In genomic region chr4:57299308-57299700, GRCm38 (mm10) we compare ENCODE assay signal across 9 mouse cellular contexts. TPM values are rescaled to one million over a fixed set of nuclear protein-coding genes. Genes with fewer than 3 reads are reported as not detected.
DNase-seq lines count a peak whose midpoint lies in the region; ATAC-seq and TF ChIP-seq lines count a peak whose summit lies in the region.
"Had no signal": no experiment of that assay in that cellular context is flagged by ENCODE, and none has a peak within 500 bp of the region (broad histone marks: within the 10 kb centered on the region; RNA-seq: fewer than 3 reads in every experiment).

No protein-coding gene starts in this region.

- peak overlapping the region; percentile 87 for H3K4me3 ChIP-seq in heart, adult 2 months
- peak overlapping the region; percentile 65 for H3K4me3 ChIP-seq in forebrain, embryonic 10.5 days
- peak overlapping the region; percentile 79 for H3K4me3 ChIP-seq in midbrain, embryonic 12.5 days

- peak overlapping the region; percentile 82 for H3K27ac ChIP-seq in heart, adult 2 months
- no peak overlapping the region for H3K27ac ChIP-seq in forebrain, embryonic 10.5 days
- no peak overlapping the region for H3K27ac ChIP-seq in midbrain, embryonic 12.5 days (replicated peaks)

- no peaks in the 10 kb centered on the region for H3K27me3 ChIP-seq in heart, adult 2 months (ENCODE audit: control insufficient read depth, insufficient read depth, low read length)
- H3K27me3 ChIP-seq in forebrain, embryonic 10.5 days (ENCODE audit: poor library complexity, severe bottlenecking), result peaks cover 82% of the 10 kb centered on the region
- H3K27me3 ChIP-seq in midbrain, embryonic 12.5 days, result peaks cover 80% of the 10 kb centered on the region
- H3K27me3 ChIP-seq: Patski had no signal

- peak overlapping the region; percentile 78; the same call in 1 of the 2 replicates for H3K9ac ChIP-seq in heart, adult 2 months (ENCODE audit: low read depth, low read length)
- H3K9ac ChIP-seq in midbrain, embryonic 12.5 days (replicated peaks), result no peak overlapping the region

- ATAC-seq in midbrain, embryonic 12.5 days (ENCODE audit: low FRiP score, low read depth), result no peak
- no peak for ATAC-seq in erythroid progenitor cell, adult 5-6 weeks (replicated peaks; ENCODE audit: low FRiP score, poor library complexity, severe bottlenecking)
- ATAC-seq: Patski had no signal

- H3K4me2 ChIP-seq in midbrain, embryonic 12.5 days (replicated peaks), result peak overlapping the region; percentile 90

- peaks cover 13% of the 10 kb centered on the region for H3K4me1 ChIP-seq in heart, adult 2 months (ENCODE audit: control insufficient read depth, insufficient read depth, low read length)
- peaks cover 37% of the 10 kb centered on the region for H3K4me1 ChIP-seq in forebrain, embryonic 10.5 days
- peaks cover 28% of the 10 kb centered on the region for H3K4me1 ChIP-seq in midbrain, embryonic 12.5 days

- DNase-seq in heart, adult 2 months, result no peak
- DNase-seq in heart, adult 9 months (ENCODE audit: low spot score in 2 of 2), result no peak
- DNase-seq in ES-CJ7 (ENCODE audit: low read depth, low spot score), result peak; percentile 42
- DNase-seq in forebrain, embryonic 10.5 days (ENCODE audit: extremely low spot score, low spot score), result no peak
- DNase-seq in kidney, postnatal 14 days, result peak; percentile 35
- no peak for DNase-seq in urinary bladder, adult 2 months (ENCODE audit: low spot score)

- TF ChIP-seq POLR2A in heart, adult 2 months (IDR thresholded peaks at IDR 0.05; ENCODE audit: insufficient read depth, low read depth, low read length), result no peak

- 23% methylated on average over 9 of the region's 9 CpGs for WGBS in heart, adult 2 months
- 4% methylated on average over 9 of the region's 9 CpGs for WGBS in forebrain, embryonic 10.5 days
- WGBS in midbrain, embryonic 12.5 days, result 2% methylated on average over 9 of the region's 9 CpGs

- no peak for TF ChIP-seq CTCF in heart, adult 2 months (IDR thresholded peaks at IDR 0.05)

- H3K36me3 ChIP-seq in heart, adult 2 months (ENCODE audit: control insufficient read depth, insufficient read depth, low read length), result no peaks in the 10 kb centered on the region
- no peaks in the 10 kb centered on the region for H3K36me3 ChIP-seq in forebrain, embryonic 10.5 days (replicated peaks)
- H3K36me3 ChIP-seq in midbrain, embryonic 12.5 days, result no peaks in the 10 kb centered on the region

- no peaks in the 10 kb centered on the region for H3K9me3 ChIP-seq in forebrain, embryonic 10.5 days
- H3K9me3 ChIP-seq in midbrain, embryonic 12.5 days, result no peaks in the 10 kb centered on the region

- TF ChIP-seq EP300 in heart, adult 2 months (IDR thresholded peaks at IDR 0.05; ENCODE audit: insufficient read depth, low read depth, low read length), result no peak

- intact Hi-C loops in heart, adult 2 months (cut with DNase I), result no loop called here

- no peaks in the 10 kb centered on the region for H3K79me2 ChIP-seq in heart, adult 2 months (replicated peaks; ENCODE audit: control insufficient read depth, insufficient read depth, low read length)

RNA-seq across cellular contexts. Expression of gene Ptpn3, which starts 2.3 kb away (rescaled TPM):
- 10 to 100 TPM; 32.4 to 41.5 TPM for total RNA-seq in heart, adult 2 months (2021)
- 10.7 and 23.3 TPM in 2 replicates for polyA plus RNA-seq in heart, adult 2 months (2012; rRNA removed)
- 1.1 and 1.3 TPM in 2 replicates for polyA plus RNA-seq in forebrain, embryonic 10.5 days (2016; fragmentation: Nextera tagmentation; extraction: Ambion mirVana)
- 1.1 and 1.2 TPM in 2 replicates for polyA plus RNA-seq in midbrain, embryonic 12.5 days (2016; fragmentation: Nextera tagmentation; extraction: Ambion mirVana)
- total RNA-seq in erythroid progenitor cell, adult 5-6 weeks (2015; ENCODE audit: low replicate concordance), result 4.7 TPM in 1 of 2 replicates, not detected in the other
- total RNA-seq in erythroid progenitor cell, adult 5-6 weeks (2017; ENCODE audit: low replicate concordance), result 0.26 and 1.4 TPM in 2 replicates
- polyA plus RNA-seq in urinary bladder, adult 2 months (2012; rRNA removed), result 22.1 and 23.5 TPM in 2 replicates

Comparison
In these comparisons a context has a peak if more than half of its experiments do, and no peak if none do; other contexts are left out.
1. DNase-seq: peak in ES-CJ7 (single experiment) and kidney, postnatal 14 days (single experiment); none in heart, adult 2 months (0 of 2), heart, adult 9 months (0 of 2), forebrain, embryonic 10.5 days (single experiment) and urinary bladder, adult 2 months (single experiment).
2. Peak in every context shown above with its lines, with median percentiles within 50 percentile points of each other: H3K4me3 ChIP-seq.